Mouse (Mus musculus): ENCODE results near the gene Nae1.
"Not testable (repeated sequence)": the region's sequence is repeated elsewhere in the genome, so short reads cannot be mapped to it uniquely, and the experiment has no call there.

Gene Nae1

DNA sequence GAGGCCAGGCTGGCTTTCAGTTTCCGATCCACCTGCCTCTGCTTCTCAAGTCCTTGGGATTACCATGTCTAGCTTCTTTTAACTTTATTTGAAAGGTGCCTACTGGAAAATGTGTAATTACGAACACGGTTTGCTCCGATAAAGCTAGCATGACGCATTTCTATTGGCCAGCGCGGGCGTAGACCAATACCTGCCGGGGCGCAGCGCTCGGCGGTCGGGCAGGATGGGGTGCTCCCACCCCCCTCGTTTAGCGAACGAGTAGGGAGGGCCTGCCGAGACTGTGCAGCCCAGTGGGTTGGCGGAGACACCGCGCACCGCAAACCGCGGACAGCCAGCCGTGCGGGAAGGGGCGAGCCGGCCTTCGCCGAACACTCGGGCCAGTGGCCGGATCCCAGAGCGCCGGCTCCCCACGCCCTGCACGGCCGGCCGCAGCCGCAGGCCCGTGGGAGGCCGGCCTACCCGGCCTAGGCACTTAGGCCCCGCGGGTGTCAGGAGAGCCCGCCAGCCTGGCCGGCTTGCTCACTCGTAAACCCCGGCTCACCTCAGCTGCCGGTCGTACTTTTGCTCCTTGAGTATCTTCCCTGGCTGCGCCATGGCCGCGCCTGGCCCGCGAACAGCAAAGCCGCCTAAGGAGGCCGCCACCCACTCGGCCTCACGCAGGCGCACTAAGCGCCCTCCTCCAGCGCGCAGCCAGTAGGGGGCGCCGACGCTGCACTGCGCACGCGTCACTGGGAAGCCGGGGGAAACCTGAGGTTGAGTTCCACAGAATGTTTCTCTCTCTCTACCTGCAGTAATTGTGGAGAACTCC lies at the start of gene Nae1, which contains the start of gene Car7:
TSS of gene Nae1 (minus strand) at position 667 of the 808 bp plus-strand sequence.
TSS of gene Car7 (plus strand) at position 719 of the 808 bp plus-strand sequence.
- peak; percentile 96 to 97 for DNase-seq

DNA sequence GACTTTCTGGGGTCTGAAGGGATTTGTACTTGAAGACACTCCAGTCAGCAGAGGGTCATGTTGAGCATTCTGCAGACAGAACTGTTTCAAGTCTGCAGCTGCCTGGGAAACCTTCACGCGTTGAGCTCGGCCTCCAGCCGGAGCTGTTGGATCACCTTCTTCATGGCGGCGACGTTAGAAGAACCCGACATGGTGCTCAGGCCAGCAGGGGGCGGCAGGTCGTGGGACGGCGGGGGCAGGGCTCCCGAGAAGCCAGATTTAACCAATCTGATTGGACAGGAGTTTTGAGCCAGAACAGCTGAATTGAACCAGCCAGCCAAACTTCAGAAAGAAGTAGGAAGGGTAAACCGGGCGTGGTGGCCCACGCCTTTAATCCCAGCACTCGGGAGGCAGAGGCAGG lies 43.2 kb upstream of the Nae1 start:
- DNase-seq = not testable (repeated sequence)

DNA sequence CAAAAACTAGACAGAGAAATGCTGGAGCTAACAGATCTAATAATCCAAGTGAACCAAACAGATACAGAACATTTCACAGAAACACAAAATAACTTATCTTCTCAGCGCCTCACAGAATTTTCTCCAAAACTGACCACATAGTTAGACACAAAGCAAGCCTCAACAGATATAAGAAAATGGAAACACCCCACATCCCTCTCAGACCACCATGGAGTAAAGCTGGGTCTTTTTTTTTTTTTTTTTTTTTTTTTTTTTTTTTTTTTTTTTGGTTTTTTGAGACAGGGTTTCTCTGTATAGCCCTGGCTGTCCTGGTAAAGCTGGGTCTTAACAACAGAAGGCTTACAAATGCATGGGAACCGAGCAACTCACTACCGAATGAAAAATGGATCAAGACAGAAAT lies 42.4 kb upstream of the Nae1 start:
- DNase-seq = no peak

DNA sequence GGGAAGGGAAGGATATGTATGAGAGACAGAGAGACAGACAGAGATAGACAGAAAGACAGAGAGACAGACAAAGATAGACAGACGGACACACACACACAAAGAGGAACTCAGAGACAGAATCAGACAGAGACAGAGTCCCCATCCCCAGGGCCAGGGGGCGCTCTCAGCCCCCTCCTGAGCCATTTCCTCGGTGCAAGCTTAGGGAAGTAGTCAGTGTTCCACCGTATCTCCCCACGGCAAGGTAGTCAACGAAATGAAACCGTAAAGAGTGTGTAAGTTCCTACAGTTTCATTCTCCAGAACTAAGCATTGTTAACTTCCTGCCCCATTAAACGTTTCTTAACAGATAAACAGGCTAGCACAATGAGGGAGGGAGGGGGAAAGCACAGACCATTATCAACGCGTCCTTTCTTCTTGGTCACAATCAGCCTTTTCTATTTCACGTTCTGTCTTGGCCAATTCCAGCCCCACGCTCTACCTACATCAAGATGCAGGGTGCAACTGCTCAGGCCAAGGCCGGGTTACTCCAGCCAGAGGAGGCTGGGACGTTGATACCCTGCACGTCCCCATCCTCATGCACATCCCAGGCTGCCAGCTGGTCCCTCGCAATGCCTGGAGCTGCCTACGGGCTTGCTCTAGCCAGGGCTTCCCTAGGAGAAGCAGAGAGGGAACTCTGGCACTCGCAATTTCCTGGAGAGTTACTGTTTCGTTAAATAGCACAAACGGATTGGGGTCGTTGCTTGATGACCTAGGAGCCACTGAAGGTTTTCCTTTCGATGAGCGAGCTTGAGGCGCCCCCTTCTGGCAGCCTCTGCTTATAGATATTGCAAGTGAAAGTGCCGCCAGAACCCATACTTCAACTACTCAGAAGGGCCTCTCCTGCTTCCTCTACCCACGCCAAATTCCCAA lies 36.3 kb upstream of the Nae1 start:
- DNase-seq = peak; percentile 90

DNA sequence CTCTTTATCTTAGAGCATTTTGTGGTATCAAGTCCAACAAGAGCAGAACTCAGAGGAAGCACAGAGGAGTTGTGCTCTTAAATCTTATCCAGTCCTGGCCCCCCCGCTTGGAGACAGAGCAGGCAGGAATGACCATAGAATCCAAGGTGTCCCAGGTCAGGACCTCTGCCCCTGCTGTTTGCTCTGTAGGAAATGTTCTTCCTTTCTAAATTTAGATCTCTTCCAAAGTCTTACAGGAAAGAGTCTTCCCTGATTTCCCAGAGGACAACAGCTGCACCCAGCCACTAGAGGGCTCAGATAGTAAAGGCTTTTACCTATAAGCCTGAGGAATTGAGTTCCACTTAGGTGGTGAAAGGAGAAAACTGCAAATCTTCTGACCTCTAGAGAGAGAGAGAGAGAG lies 35.1 kb upstream of the Nae1 start:
- no peak for DNase-seq

DNA sequence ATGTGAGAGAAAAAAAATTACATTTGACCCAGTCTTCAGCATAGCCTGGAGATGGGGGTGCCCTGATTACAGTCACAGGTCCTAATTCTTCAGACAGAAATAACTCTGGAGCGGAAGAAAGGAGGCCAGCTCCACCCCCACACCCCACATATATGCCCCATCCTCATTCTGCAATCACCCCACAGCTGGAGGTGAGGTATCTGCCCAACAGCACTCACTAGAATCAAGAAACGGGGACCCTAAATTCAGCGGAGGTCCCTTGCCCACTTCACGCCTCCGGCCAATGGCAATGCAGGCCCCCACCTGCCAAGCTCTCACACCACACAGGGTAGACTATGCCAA lies 31.0 kb upstream of the Nae1 start:
- no peak for DNase-seq

DNA sequence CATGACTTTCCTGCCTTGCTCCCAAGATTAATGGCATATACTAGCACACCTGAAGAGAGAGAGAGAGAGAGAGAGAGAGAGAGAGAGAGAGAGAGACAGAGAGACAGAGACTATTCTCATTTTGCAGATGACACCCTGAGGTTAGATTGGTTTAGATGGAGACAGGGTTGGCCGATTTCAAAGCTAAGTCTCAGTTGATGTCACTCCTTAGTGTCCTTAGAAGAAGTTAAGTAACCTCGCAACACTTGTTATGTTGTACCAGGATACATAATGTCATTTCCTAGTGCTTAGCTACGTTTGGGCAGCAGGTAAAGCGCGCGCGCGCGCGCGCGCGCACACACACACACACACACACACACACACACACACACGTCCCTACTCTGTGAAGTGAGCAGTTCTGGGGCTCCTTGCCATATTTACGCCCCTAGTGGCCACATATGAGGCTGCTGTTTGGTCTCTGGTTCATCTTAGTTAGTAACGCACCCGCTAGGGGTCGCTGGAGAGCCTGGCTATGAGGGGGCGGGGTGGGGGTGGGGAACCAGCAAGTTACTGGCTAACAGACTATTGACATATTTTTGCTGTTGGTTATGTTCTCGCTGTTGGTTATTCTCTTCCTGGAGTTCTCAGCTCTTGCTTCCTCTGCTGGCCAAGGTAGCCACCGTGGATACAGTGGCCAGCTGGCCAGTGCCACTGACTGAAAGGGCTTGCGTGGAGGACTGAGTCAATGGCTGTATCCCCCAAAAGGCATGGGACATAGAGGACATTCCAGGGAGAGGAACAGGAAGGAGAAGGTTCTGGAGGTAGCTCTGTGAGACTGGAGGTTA lies 30.4 kb upstream of the Nae1 start:
- DNase-seq = peak; percentile 88 to 90

DNA sequence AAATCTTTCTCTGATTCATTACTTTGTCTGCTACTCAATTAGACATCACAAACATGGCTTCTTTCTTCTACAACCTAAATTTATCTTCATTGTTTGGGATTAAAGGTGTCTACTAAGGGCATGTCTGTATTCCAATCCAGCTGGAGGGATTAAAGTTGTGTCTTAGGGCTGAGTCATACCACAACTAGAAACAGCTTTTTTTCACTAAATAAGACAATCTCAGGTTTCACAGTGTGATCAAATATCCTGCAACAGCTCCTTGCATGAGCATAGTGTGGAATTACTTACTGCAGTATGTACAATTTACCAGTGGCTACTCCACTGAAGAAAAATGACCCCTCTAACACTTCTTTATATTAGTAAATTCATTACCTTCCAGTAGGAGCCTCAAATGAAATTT lies 26.3 kb upstream of the Nae1 start:
- DNase-seq = no peak

DNA sequence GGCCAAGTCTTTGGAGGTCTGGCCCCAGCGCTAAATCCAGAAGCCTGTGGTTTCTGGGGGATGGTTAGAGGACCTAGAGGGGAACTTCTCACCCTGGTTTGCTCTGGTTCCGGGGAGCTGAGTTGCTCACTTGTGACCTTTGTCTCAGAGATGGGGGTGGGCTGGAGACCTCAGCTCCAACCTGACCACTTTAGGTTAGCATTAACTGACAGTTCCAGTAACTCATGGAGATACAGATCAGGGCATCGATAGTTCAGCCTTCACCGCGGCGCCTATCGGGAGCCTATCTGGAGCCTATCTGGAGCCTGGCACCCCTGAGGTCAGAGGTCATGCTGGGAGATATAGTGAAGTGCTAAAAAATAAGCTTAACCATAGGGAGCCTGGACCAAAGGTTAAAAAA lies 22.8 kb upstream of the Nae1 start:
- DNase-seq = no peak

DNA sequence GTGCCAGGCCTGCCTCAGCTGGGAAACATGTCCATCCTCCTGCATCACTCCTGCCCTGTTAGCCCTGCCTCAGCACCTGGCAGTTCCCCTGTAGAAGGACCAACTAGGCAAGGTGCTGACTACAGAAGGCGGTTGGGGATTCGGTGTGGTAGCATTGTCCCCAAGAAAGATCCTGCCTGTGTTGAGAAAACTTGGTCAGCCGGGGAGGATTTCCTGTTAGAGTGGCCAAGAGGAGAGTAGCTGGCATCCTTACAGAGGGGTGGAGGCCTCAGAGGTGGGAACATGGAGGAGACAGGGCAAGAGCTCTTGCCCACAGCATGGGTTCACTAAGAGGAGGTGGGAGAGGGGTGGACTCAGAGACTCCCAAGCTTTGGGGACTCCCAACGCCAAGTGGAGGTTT lies 20.8 kb upstream of the Nae1 start:
- DNase-seq = no peak

DNA sequence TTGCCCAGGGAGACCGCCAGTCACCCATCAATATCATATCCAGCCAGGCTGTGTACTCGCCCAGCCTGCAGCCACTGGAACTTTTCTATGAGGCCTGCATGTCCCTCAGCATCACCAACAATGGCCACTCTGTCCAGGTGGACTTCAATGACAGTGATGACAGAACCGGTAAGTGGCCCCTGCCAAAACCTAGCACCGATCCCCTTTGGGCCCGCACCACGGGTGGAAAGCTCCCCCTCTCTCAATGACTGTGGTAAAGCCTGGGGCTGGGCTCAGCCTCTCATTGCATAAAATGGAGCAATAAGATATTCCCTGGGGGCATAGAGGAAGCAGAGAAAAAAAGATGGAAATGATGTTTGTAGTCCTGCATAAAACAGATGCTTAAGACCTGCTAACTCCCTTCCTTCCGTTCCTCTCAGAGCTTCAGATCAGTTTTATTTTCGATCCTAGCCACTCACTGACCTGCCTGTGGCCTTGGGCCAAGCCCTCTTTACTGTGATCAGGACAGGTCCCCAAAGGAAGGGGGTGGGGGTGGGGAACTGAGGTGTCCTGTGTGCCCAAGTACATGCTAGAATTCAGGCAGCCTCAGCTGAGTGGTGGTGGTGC lies 9.1 kb upstream of the Nae1 start:
- no peak for DNase-seq

DNA sequence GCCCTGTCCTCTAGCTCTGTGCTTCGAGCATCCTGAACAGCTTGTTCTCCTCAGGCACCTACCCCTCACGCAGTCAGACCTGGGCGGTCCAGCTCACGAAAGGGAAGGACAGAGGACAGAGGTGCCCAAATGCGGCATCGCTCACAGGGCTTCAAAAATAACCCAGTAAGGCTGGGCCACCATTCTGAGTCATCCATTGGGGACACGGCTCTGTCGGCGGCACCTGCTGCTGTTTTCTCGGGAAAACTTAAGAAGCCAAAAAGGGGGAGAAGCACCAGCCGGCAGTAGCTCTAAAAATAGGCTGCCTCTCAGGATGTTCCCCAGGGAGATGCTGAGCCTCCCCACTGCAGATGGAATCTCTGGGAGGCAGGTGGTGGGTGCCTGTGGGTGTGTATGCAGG lies 7.7 kb upstream of the Nae1 start:
- no peak for DNase-seq

DNA sequence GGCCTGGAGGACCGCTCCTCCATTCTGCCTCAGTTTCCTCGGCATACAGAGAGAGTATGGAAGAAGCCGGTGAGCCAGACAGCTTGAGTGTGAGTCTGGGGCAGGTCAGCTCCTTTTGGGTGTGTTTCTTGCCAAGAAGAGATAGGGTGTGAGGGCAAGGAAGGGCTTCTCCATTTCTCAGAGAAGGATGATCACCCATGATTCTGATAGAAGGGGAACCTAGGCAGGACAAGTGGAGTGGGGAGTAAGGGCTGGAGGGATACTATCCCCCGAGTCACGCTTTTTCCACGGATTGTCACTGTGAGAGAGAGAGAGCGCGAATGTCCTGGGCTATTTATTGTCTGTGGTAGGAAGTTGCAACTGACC lies 7.1 kb upstream of the Nae1 start:
- DNase-seq = no peak

DNA sequence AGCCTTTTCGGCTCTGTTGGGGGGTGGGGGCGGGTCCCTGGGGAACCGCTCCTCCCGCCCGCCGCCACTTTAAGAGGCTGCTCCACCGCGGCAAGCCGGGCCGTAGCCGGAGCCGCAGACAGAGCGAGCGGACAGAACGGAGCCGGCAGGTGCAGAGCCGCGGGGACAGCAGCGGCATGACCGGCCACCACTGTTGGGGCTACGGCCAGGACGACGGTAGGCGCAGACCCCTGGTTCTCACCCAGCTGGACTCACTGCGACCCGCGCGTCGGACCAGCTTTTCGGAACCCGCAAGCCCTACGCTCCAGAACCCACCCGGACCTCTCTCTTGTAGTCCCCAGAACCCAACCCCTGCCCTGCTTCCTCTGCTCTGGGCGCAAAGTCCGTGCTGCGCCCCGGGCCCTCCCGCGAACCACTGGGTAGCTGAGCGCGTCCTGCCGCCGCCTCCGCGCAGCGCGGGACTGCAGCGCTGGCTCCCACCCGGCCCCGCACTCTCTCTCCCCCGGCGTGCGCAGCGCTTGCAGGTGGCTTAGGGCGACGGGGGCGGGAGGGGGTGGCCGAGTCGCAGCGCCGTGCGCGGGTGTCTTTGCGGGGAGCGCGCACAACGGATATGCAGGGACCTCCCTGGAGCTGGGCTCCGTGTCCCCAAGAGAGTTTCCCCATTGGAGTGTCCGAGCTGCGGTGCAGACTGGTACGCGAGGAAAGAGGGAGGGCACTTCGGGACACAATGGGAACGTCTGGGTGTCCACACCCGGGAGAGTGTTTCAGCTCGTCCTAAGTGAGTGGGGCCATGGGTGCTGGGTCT lies 6.5 kb upstream of the Nae1 start:
- peak in 1 of 2 experiments; percentile 16 for DNase-seq

DNA sequence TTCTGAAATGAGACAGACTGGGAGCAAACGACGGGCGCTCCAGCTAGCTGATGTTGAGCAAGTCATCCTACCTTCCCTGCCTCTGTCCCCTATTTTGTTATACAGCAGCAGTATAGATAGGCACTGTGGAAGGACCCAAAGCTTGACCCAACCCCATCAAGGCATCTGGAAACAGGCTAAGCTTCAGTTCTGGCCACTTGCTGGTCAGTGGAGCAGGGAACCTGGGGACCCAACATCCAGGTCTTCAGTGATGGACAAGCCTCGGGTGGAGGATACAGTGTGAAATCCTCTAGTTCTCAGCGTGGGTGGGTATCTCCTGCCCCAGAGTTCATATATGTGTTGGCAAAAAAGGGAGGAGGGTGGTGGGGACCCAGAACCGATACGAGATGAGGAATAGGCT lies 5.8 kb upstream of the Nae1 start:
- DNase-seq = no peak

DNA sequence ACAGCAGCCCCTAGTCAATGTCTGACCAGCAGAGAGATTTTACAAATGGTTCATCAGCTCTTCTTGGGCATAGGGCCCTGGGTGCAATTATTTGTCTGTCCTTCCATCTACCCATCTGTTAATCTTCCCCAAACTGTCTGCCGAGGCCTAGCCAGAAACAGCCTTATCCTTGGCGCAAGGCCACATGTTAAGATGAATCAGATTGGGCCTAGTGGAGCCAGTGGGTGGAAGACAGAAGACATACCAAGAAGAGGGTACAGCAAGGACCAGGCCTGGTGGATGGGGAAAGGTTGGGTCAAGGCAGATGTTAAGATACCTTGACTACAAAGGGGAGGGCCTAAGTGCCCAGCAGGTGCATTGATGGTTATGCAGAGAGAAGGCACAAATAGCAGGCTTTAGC lies 5.1 kb upstream of the Nae1 start:
- no peak for DNase-seq

DNA sequence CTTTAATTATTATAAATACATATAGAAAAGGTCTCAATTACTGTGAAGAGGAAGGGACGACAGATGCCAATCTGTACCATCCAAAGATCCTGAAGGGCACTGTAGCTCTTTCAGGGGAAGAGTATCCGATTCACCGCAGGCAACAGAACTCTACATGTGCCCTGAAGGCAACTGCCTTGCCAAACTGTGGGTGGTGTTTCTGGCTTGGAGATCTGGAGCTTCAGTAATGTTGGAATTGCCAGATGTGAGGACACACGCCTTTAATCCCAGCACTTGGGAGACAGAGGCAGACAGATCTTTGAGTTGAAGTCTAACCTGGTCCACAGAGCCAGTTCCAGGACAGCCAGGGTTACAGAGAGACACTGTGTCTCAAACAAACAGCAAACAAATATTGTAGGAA lies 4.5 kb upstream of the Nae1 start:
- no peak for DNase-seq

DNA sequence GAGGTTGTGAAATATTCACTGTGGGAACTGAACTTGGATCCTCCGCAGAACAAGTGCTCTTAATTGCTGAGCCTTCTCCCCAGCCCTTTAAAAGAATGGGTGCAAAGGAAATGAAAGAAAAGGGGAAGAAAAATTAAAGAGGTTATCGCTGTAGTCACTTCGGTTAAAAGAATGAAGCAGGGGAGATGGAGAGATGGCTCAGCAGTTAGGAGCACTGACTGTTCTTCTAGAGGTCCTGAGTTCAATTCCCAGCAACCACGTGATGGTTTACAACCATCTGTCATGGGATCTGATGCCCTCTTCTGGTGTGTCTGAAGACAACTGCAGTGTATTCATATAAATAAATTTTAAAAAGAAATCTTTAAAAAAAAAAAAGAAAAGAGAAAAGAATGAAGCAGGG lies 1.6 kb upstream of the Nae1 start:
- no peak for DNase-seq

DNA sequence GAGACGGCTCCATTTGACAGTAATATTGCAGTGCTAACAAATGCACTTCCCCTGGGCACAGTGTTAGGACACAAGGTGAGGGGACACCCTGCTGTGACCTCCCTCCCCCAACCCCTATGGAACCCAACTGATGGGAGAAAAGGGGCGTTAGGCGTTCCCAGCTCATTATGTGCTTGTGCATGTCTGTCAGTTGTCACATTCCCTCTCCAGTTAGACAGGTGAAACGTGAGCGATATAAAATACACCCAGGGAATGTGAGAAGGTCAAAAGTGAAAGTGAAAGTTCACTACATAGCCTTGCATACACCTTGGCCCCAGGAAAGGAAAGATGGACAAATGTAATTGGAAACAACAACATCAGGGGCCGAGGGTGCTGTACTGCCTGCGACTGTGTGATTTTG lies 941 bp upstream of the Nae1 start:
- no peak for DNase-seq

DNA sequence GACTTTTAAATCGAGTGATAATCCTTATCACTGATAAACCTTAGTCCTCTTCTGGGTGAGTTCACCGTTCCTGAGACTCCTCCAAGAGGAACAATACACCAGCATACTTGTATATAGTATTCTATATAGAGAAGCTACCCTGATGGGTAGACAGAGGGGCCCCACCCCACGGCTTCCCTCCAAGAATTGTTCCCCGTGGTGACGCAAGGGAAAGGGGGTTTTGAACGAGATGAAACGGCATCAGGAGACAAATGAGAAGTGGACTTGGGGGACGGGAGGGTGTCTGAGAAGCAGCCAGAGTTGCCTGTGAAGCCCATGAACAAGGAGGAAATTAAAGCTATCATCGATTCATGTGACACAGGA lies 323 bp upstream of the Nae1 start:
- peak; percentile 63 to 64 for DNase-seq

DNA sequence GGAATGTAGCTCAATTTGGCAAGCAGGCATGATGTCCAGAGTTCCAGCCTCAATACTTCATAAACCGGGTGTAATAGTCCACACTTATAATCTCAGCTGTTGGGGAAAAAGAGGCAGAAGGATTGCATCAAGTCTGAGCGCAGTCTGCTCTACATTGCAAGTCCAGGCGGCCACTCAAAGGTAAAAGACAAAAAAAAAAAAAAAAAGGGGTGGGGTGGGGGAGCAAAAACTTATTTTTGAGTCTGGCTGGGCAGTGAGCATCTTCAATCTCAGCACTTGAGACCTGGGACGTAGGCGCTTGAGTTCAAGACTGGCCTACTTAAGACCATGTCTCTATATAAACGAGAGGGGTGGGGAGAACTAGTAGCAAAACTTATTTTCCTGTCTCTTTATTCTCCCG lies 886 bp downstream of the Nae1 start:
- DNase-seq = no peak

DNA sequence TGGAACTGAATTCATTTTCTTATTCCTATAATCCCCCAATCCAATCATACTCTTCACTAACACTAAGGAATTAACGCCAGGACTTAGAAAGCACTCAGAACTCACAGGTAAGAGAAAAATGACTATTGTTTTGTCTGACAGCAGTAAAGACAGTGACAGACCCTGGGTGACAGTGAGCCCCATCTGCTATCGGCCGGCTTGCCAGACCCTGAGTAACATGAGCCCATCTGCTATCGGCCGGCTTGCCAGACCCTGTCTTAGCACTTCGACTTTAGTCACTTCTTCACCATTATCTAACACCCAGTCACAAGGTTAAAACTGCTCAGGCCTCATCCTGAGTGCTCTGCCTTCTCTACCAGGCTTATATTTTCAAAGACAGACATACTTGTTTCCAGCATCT lies 4.8 kb downstream of the Nae1 start:
- no peak for DNase-seq

All from B cell, adult 2 months (primary cell).